Mouse (Mus musculus) embryonic facial prominence, embryonic 10.5 days (tissue): ENCODE measurements at regions not wholly inside any gene's neighbourhood (a gene's known extent, or its start where the extent isn't known, plus 50 kb on each side); places are given as distances from the start of the nearest gene placed in this dataset.

Experiments used
- DNase-seq: peaks from one replicate; pipeline ENCODE4 v3.0.0-alpha.2; 2017; ENCODE audit warnings: low spot score
- H3K27ac ChIP-seq: fragments of 300-500 bp; sonication (generic); replicated peaks from 2 replicates; pipeline ENCODE4 v1.5.1; 2016; ENCODE audit warnings: mild to moderate bottlenecking
- H3K27me3 ChIP-seq: fragments of 300-500 bp; sonication (generic); replicated peaks from 2 replicates; pipeline ENCODE4 v1.6.1; 2016; ENCODE audit warnings: low read depth, mild to moderate bottlenecking; ENCODE audit not compliant: poor library complexity, severe bottlenecking
- H3K36me3 ChIP-seq: fragments of 300-500 bp; sonication (generic); replicated peaks from 2 replicates; pipeline ENCODE4 v1.6.1; 2016; ENCODE audit warnings: mild to moderate bottlenecking, moderate library complexity
- H3K4me1 ChIP-seq: fragments of 300-500 bp; sonication (generic); 2 replicates; pipeline ENCODE4 v1.6.1; 2016
- H3K4me3 ChIP-seq: fragments of 300-500 bp; sonication (generic); 2 replicates; pipeline ENCODE4 v1.5.1; 2016; ENCODE audit warnings: mild to moderate bottlenecking, moderate library complexity
- H3K9me3 ChIP-seq: fragments of 300-500 bp; sonication (generic); 2 replicates; pipeline ENCODE4 v1.6.1; 2016; ENCODE audit warnings: mild to moderate bottlenecking
- WGBS: fragments of 180-500 bp; shearing (Covaris S2); methylation state at CpG from one replicate; pipeline ENCODE4 v1.1.7; 2016; 5-methylcytosine and 5-hydroxymethylcytosine counted together

GRCm38 (mm10) chr9:62220451-62220850 is 61.6 kb downstream of the Spesp1 start:
- DNase-seq: no peak
- Histone ChIP-seq H3K9me3 (no peaks in the 10 kb centered on the region), H3K4me1 (peaks cover 26% of the 10 kb centered on the region), H3K4me3 (no peak overlapping the region), H3K36me3 (no peaks in the 10 kb centered on the region), H3K27ac (no peak overlapping the region), H3K27me3 (peaks cover 14% of the 10 kb centered on the region)
- WGBS: 84% methylated on average over 5 of the region's 5 CpGs

- Histone ChIP-seq H3K9me3 (no peaks in the 10 kb centered on the region), H3K27ac (no peak overlapping the region), H3K27me3 (peaks cover 2% of the 10 kb centered on the region; the same call in 1 of the 2 replicates), H3K36me3 (no peaks in the 10 kb centered on the region), H3K4me1 (peaks cover 32% of the 10 kb centered on the region), H3K4me3 (no peak overlapping the region)
- no peak for DNase-seq
- 53% methylated on average over 13 of the region's 13 CpGs for WGBS
Observed at GRCm38 (mm10) chr9:62215151-62215859, 66.7 kb downstream of the Spesp1 start.

GRCm38 (mm10) chr9:62214546-62214945 is 67.5 kb downstream of the Spesp1 start:
- Histone ChIP-seq H3K4me1 (peaks cover 32% of the 10 kb centered on the region), H3K36me3 (no peaks in the 10 kb centered on the region), H3K4me3 (no peak overlapping the region), H3K27ac (no peak overlapping the region), H3K9me3 (no peaks in the 10 kb centered on the region), H3K27me3 (no peaks in the 10 kb centered on the region)
- no peak for DNase-seq
- WGBS: 79% methylated on average over 4 of the region's 4 CpGs

GRCm38 (mm10) chr9:62212615-62213014 is 69.4 kb downstream of the Spesp1 start:
- Histone ChIP-seq H3K27ac (no peak overlapping the region), H3K27me3 (no peaks in the 10 kb centered on the region), H3K4me3 (no peak overlapping the region), H3K36me3 (no peaks in the 10 kb centered on the region), H3K9me3 (no peaks in the 10 kb centered on the region), H3K4me1 (peaks cover 32% of the 10 kb centered on the region)
- DNase-seq: no peak
- 53% methylated on average over 6 of the region's 6 CpGs for WGBS

GRCm38 (mm10) chr9:62210815-62211214 is 71.2 kb downstream of the Spesp1 start:
- Histone ChIP-seq H3K27me3 (no peaks in the 10 kb centered on the region), H3K27ac (no peak overlapping the region), H3K36me3 (no peaks in the 10 kb centered on the region), H3K9me3 (no peaks in the 10 kb centered on the region), H3K4me1 (peaks cover 19% of the 10 kb centered on the region), H3K4me3 (no peak overlapping the region)
- 89% methylated on average over 5 of the region's 5 CpGs for WGBS
- DNase-seq: no peak

DNA sequence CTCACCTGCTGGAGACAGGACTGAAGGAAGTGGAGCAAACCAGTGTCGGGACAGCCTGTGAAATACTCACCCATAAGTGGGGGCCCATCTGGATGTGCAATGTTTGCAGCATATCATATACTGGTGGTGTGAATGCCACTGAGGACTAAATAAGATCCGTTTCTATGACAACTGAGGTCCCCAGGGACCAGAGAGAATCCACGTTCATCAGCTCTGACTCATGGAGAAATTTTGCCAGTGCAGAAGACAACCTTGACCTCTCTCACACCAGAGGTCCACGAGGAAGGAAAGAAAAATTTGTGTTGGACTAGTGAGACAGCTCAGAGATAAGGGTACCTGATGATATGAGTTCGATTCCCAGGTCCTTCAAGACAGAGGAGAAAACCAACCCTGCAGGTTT is 73.6 kb downstream of the Spesp1 start:
- H3K27me3 ChIP-seq: no peaks in the 10 kb centered on the region
- no peak overlapping the region for H3K27ac ChIP-seq
- no peaks in the 10 kb centered on the region for H3K9me3 ChIP-seq
- WGBS: 68% methylated on average over 5 of the region's 5 CpGs
- H3K36me3 ChIP-seq: no peaks in the 10 kb centered on the region
- DNase-seq: no peak
- peaks cover 9% of the 10 kb centered on the region for H3K4me1 ChIP-seq
- no peak overlapping the region for H3K4me3 ChIP-seq

GRCm38 (mm10) chr9:62205264-62205663 is 76.7 kb downstream of the Spesp1 start:
- H3K36me3 ChIP-seq: no peaks in the 10 kb centered on the region
- H3K27ac ChIP-seq: peak overlapping the region; percentile 54
- no peak overlapping the region for H3K4me3 ChIP-seq
- no peaks in the 10 kb centered on the region for H3K27me3 ChIP-seq
- peaks cover 11% of the 10 kb centered on the region for H3K4me1 ChIP-seq
- no peaks in the 10 kb centered on the region for H3K9me3 ChIP-seq
- 44% methylated on average over 4 of the region's 4 CpGs for WGBS
- peak; percentile 23 for DNase-seq

DNA sequence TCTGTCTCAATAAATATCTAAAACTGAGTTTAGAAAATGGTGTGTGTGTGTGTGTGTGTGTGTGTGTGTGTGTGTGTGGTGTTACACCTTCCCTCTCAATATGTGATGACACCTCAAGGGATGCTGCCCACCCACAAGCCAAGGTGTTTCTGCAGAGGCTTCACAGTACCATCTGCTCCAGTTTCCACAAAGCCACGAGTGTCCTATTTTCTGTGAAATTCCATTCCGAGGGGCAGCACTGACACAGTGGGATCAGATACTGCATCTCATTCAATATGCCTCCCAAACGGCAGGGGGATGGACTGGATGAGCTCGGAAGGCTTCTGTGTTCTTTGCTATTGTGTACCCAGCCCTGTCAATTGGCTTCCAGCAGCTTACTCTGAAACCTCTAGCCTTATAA is 78.5 kb downstream of the Spesp1 start:
- H3K9me3 ChIP-seq: no peaks in the 10 kb centered on the region
- H3K27me3 ChIP-seq: peaks cover 8% of the 10 kb centered on the region; the same call in 1 of the 2 replicates
- 49% methylated on average over 4 of the region's 4 CpGs for whole genome bisulfite sequencing
- no peak overlapping the region for H3K27ac ChIP-seq
- H3K36me3 ChIP-seq: no peaks in the 10 kb centered on the region
- H3K4me3 ChIP-seq: no peak overlapping the region
- no peak for DNase-seq
- peaks cover 26% of the 10 kb centered on the region for H3K4me1 ChIP-seq

- Histone ChIP-seq H3K9me3 (no peaks in the 10 kb centered on the region), H3K27me3 (peaks cover 11% of the 10 kb centered on the region; the same call in 1 of the 2 replicates), H3K27ac (no peak overlapping the region), H3K4me1 (peaks cover 26% of the 10 kb centered on the region), H3K36me3 (no peaks in the 10 kb centered on the region), H3K4me3 (no peak overlapping the region)
- no peak for DNase-seq
- WGBS: 84% methylated on average over 2 of the region's 2 CpGs
Observed at GRCm38 (mm10) chr9:62202331-62202730, 79.7 kb downstream of the Spesp1 start.

- peaks cover 18% of the 10 kb centered on the region for H3K27me3 ChIP-seq
- H3K4me1 ChIP-seq: peaks cover 32% of the 10 kb centered on the region
- no peaks in the 10 kb centered on the region for H3K9me3 ChIP-seq
- no peaks in the 10 kb centered on the region for H3K36me3 ChIP-seq
- WGBS: 91% methylated on average over 2 of the region's 2 CpGs
- H3K27ac ChIP-seq: no peak overlapping the region
- no peak overlapping the region for H3K4me3 ChIP-seq
- DNase-seq: no peak
Observed at GRCm38 (mm10) chr9:62197486-62197885, 75.0 kb upstream of the Glce start.

- 2% methylated on average over 6 of the region's 6 CpGs for WGBS
- peak; percentile 23 for DNase-seq
- no peak overlapping the region for H3K4me3 ChIP-seq
- peaks cover 47% of the 10 kb centered on the region for H3K4me1 ChIP-seq
- H3K36me3 ChIP-seq: no peaks in the 10 kb centered on the region
- H3K27me3 ChIP-seq: peaks cover 40% of the 10 kb centered on the region; the same call in 1 of the 2 replicates
- H3K27ac ChIP-seq: peak overlapping the region; percentile 44; the same call in 1 of the 2 replicates
- no peaks in the 10 kb centered on the region for H3K9me3 ChIP-seq
Observed at GRCm38 (mm10) chr9:62192424-62192892, 70.0 kb upstream of the Glce start.

GRCm38 (mm10) chr9:62190474-62190873 is 68.0 kb upstream of the Glce start:
- Histone ChIP-seq H3K4me3 (no peak overlapping the region), H3K27ac (no peak overlapping the region), H3K36me3 (no peaks in the 10 kb centered on the region), H3K9me3 (no peaks in the 10 kb centered on the region), H3K27me3 (peaks cover 41% of the 10 kb centered on the region), H3K4me1 (peaks cover 59% of the 10 kb centered on the region)
- WGBS: 47% methylated on average over 6 of the region's 6 CpGs
- DNase-seq: no peak

DNA sequence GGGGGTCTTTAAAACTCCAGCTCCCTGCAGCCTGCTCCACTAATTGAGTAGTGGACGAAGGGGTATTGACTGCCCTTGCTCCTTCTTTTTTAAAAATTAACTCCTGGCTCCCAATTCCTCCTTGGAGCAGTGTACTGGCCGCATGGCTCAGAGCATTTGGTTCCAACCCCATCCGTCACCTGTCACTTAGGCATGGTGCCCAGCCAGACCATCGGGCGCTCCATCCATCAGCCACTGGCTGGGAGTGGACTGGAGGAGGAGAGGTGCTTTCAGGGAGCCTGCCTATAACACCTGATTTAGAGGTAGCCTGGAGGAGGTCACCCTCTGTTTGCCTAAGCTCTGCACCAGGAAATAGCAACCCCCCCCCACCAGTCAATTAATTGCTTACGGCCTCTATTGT is 66.4 kb upstream of the Glce start:
- Histone ChIP-seq H3K4me3 (no peak overlapping the region), H3K27ac (no peak overlapping the region), H3K27me3 (peaks cover 41% of the 10 kb centered on the region), H3K9me3 (no peaks in the 10 kb centered on the region), H3K4me1 (peaks cover 59% of the 10 kb centered on the region), H3K36me3 (no peaks in the 10 kb centered on the region)
- no peak for DNase-seq
- WGBS: 65% methylated on average over 6 of the region's 6 CpGs
